Mouse (Mus musculus) heart, embryonic 11.5 days (tissue): Measurements from ENCODE around the gene Atp5k. TPM values are rescaled to one million over a fixed set of nuclear protein-coding genes. Genes with fewer than 3 reads are reported as not detected.
A peak's percentile ranks its signal among the peaks of the same experiment; 100 is the strongest.

Experiments used
- ATAC-seq: fragments of 200-750 bp; cut with Nextera tagmentation; replicated peaks from 2 replicates; pipeline ENCODE4 v1.8.0; 2017; ENCODE audit warnings: moderate library complexity; ENCODE audit not compliant: insufficient number of reproducible peaks, low FRiP score, low TSS enrichment
- H3K27ac ChIP-seq: fragments of 300-500 bp; sonication (generic); 2 replicates; pipeline ENCODE4 v1.5.1; 2014; ENCODE audit warnings: mild to moderate bottlenecking, low read depth, low read length
- H3K27me3 ChIP-seq: fragments of 300-500 bp; sonication (generic); 2 replicates; pipeline ENCODE4 v1.6.1; 2014; ENCODE audit warnings: mild to moderate bottlenecking, low read length, mixed read lengths; ENCODE audit not compliant: control insufficient read depth, insufficient read depth
- H3K36me3 ChIP-seq: fragments of 300-500 bp; sonication (generic); 2 replicates; pipeline ENCODE4 v1.6.1; 2014; ENCODE audit warnings: mild to moderate bottlenecking, low read length, moderate library complexity, mixed read lengths; ENCODE audit not compliant: control insufficient read depth, insufficient read depth
- H3K4me1 ChIP-seq: fragments of 300-500 bp; sonication (generic); 2 replicates; pipeline ENCODE4 v1.6.1; 2014; ENCODE audit warnings: low read length; ENCODE audit not compliant: control insufficient read depth, insufficient read depth
- H3K4me2 ChIP-seq: fragments of 300-500 bp; sonication (generic); 2 replicates; pipeline ENCODE4 v1.6.1; 2014; ENCODE audit warnings: mild to moderate bottlenecking, moderate library complexity
- H3K4me3 ChIP-seq: fragments of 300-500 bp; sonication (generic); 2 replicates; pipeline ENCODE4 v1.5.1; 2014; ENCODE audit warnings: low read depth, low read length
- H3K9ac ChIP-seq: fragments of 300-500 bp; sonication (generic); 2 replicates; pipeline ENCODE4 v1.6.1; 2014; ENCODE audit warnings: mild to moderate bottlenecking, low read depth, low read length, moderate library complexity
- H3K9me3 ChIP-seq: fragments of 300-500 bp; sonication (generic); replicated peaks from 2 replicates; pipeline ENCODE4 v1.6.1; 2016; ENCODE audit warnings: low read length; ENCODE audit not compliant: control insufficient read depth
- WGBS: fragments of 180-500 bp; shearing (Covaris S2); extraction: QIAGEN DNeasy Blood & Tissue Kit; methylation state at CpG from one replicate; pipeline ENCODE4 v1.1.7; 2014; ENCODE audit not compliant: insufficient replicate concordance; 5-methylcytosine and 5-hydroxymethylcytosine counted together
- polyA plus RNA-seq: library from polyadenylated mRNA; unstranded; fragments of >200 nt; fragmentation: Nextera tagmentation; extraction: Ambion mirVana; gene quantifications from 2 replicates; pipeline ENCODE4 v1.2.1, GENCODE M21; 2014

Atp5k gene
- 756 and 781 TPM in 2 replicates for polyA plus RNA-seq

GRCm38 (mm10) chr5:108433804-108434587, at the start of gene Atp5k:
TSS of gene Atp5k (minus strand) at chr5:108434448.
- H3K27ac ChIP-seq = peak within 1 kb of the TSS; percentile 74
- under 1% methylated on average over 42 of the region's 42 CpGs for WGBS

GRCm38 (mm10) chr5:108483006-108483405, 48.8 kb upstream of the Atp5k start:
- no peak overlapping the region for H3K9ac ChIP-seq
- no peaks in the 10 kb centered on the region for H3K9me3 ChIP-seq
- no peaks in the 10 kb centered on the region for H3K27me3 ChIP-seq
- no peak overlapping the region for H3K27ac ChIP-seq
- H3K4me3 ChIP-seq = no peak overlapping the region
- H3K4me1 ChIP-seq = no peaks in the 10 kb centered on the region
- no peak for ATAC-seq
- WGBS = 92% methylated on average over 6 of the region's 6 CpGs
- H3K36me3 ChIP-seq = peaks cover 16% of the 10 kb centered on the region
- H3K4me2 ChIP-seq = no peak overlapping the region

More at GRCm38 (mm10) chr5:108433804-108434587, at the start of gene Atp5k:
- Histone ChIP-seq H3K4me3 (peak within 1 kb of the TSS; percentile 97), H3K36me3 (peaks cover 13% of the 10 kb centered on the region), H3K4me1 (peaks cover 8% of the 10 kb centered on the region; the same call in 1 of the 2 replicates), H3K9me3 (no peaks in the 10 kb centered on the region), H3K27me3 (0 out of 2 replicates have a peak, but pooled peaks cover 3% of the 10 kb centered on the region), H3K4me2 (peak within 1 kb of the TSS; percentile 73), H3K9ac (peak within 1 kb of the TSS; percentile 96)
- peak; percentile 74 for ATAC-seq

GRCm38 (mm10) chr5:108475977-108476376, 41.7 kb upstream of the Atp5k start:
- no peaks in the 10 kb centered on the region for H3K9me3 ChIP-seq
- no peaks in the 10 kb centered on the region for H3K4me1 ChIP-seq
- H3K4me2 ChIP-seq = no peak overlapping the region
- H3K27me3 ChIP-seq = no peaks in the 10 kb centered on the region
- WGBS = 95% methylated on average over 3 of the region's 3 CpGs
- no peak overlapping the region for H3K4me3 ChIP-seq
- H3K27ac ChIP-seq = no peak overlapping the region
- peaks cover 28% of the 10 kb centered on the region for H3K36me3 ChIP-seq
- ATAC-seq = no peak
- no peak overlapping the region for H3K9ac ChIP-seq

- Histone ChIP-seq H3K27me3 (no peaks in the 10 kb centered on the region), H3K9me3 (no peaks in the 10 kb centered on the region), H3K4me1 (no peaks in the 10 kb centered on the region), H3K4me2 (no peak overlapping the region), H3K36me3 (peaks cover 26% of the 10 kb centered on the region), H3K27ac (no peak overlapping the region), H3K9ac (no peak overlapping the region), H3K4me3 (no peak overlapping the region)
- WGBS = 87% methylated on average over 4 of the region's 4 CpGs
- no peak for ATAC-seq
Observed at GRCm38 (mm10) chr5:108473737-108474136, 39.5 kb upstream of the Atp5k start.

GRCm38 (mm10) chr5:108469617-108470016, 35.4 kb upstream of the Atp5k start:
- ATAC-seq = no peak
- H3K4me1 ChIP-seq = peaks cover 17% of the 10 kb centered on the region
- H3K27me3 ChIP-seq = no peaks in the 10 kb centered on the region
- peaks cover 14% of the 10 kb centered on the region for H3K36me3 ChIP-seq
- WGBS = 79% methylated on average over 7 of the region's 7 CpGs
- H3K4me2 ChIP-seq = no peak overlapping the region
- no peak overlapping the region for H3K4me3 ChIP-seq
- no peak overlapping the region for H3K9ac ChIP-seq
- H3K9me3 ChIP-seq = no peaks in the 10 kb centered on the region
- H3K27ac ChIP-seq = no peak overlapping the region

GRCm38 (mm10) chr5:108466647-108467046, 32.4 kb upstream of the Atp5k start:
- WGBS = 82% methylated on average over 1 of the region's 1 CpGs
- H3K27me3 ChIP-seq = no peaks in the 10 kb centered on the region
- no peak overlapping the region for H3K4me3 ChIP-seq
- peaks cover 39% of the 10 kb centered on the region for H3K4me1 ChIP-seq
- H3K9ac ChIP-seq = no peak overlapping the region
- ATAC-seq = no peak
- no peak overlapping the region for H3K27ac ChIP-seq
- H3K9me3 ChIP-seq = no peaks in the 10 kb centered on the region
- H3K4me2 ChIP-seq = no peak overlapping the region
- no peaks in the 10 kb centered on the region; the same call in 1 of the 2 replicates for H3K36me3 ChIP-seq

GRCm38 (mm10) chr5:108465131-108465891, 31.1 kb upstream of the Atp5k start:
- Histone ChIP-seq H3K4me2 (no peak overlapping the region; the same call in 1 of the 2 replicates), H3K36me3 (no peaks in the 10 kb centered on the region), H3K9me3 (no peaks in the 10 kb centered on the region), H3K9ac (no peak overlapping the region), H3K27me3 (no peaks in the 10 kb centered on the region), H3K27ac (peak overlapping the region; percentile 57), H3K4me3 (no peak overlapping the region), H3K4me1 (peaks cover 39% of the 10 kb centered on the region)
- 63% methylated on average over 6 of the region's 6 CpGs for WGBS
- no peak for ATAC-seq

GRCm38 (mm10) chr5:108462446-108462845, 28.2 kb upstream of the Atp5k start:
- peak overlapping the region; percentile 100 for H3K9ac ChIP-seq
- no peak for ATAC-seq
- 46% methylated on average over 4 of the region's 4 CpGs for WGBS
- H3K4me2 ChIP-seq = peak overlapping the region; percentile 75
- H3K27ac ChIP-seq = peak overlapping the region; percentile 41
- no peaks in the 10 kb centered on the region for H3K9me3 ChIP-seq
- peaks cover 4% of the 10 kb centered on the region; the same call in 1 of the 2 replicates for H3K27me3 ChIP-seq
- H3K36me3 ChIP-seq = no peaks in the 10 kb centered on the region
- H3K4me1 ChIP-seq = peaks cover 39% of the 10 kb centered on the region
- peak overlapping the region; percentile 93 for H3K4me3 ChIP-seq
